Mouse (Mus musculus): Measurements from ENCODE around the gene Pdpn.
"Not testable (repeated sequence)": the region's sequence is repeated elsewhere in the genome, so short reads cannot be mapped to it uniquely, and the experiment has no call there.

The Pdpn gene

DNA sequence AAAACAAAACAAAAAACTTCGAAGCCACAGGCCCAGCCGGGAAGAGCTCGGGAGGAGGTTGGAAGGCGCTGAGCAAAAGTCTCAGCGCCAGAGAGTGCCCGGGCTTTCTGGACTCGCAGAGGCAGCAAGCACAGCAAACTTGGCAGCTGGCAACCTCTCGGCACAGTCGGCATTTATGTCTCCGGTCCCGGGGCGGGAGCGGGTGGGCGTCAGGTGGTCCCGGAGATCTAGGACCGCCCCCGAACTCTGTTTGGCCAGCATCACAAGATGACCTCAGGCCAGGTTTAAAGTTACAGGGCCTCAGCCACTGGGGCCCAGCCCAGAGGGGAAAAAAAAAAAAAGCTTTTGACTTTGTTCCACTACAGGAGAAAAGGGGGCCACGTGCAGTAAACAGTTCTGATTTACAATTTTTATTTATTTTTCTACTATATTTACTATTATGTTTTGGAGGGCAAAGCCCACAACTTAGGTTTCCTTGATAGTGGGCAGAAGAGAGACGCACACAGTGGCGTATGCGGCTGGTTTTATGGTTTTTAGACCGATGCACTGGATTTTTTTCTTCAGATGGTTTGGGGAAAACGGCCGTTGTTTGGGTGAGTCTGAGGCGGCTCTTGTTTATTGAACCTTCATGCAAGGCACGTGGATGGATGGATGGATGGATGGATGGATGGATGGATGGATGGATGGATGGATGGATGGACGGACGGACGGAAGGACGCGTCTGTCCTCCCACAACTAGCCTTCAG is at the start of gene Pdpn:
Pdpn (minus strand) TSS at position 240 of the 746 bp plus-strand sequence.
- in situ Hi-C loops (cut with MboI, MseI) = loop anchor here (25.0 kb wide), 1 partner anchor 1013 kb away; no protein-coding TSS in a partner anchor

DNA sequence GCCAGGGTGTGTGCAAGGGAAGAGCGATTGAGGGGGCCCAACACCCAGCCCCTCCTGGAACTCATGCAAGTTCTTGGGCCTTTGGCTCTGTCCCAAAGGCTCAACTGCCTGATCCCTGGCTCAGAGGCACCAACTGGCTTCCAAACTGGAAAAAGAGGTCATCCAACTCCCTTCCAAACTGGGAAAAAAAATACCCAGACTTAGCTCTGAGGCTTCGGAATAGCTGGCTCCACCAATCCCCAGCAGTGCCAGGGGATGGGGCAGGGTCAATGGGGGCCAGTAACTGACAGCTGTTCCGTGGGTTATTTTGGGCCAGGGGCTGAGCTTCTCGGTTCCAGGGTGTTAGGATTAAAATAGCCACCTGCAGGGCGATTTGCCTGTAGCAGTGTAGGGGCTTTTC is 49.3 kb upstream of the Pdpn start:
- in situ Hi-C loops (cut with MboI, MseI) = no loop called here

DNA sequence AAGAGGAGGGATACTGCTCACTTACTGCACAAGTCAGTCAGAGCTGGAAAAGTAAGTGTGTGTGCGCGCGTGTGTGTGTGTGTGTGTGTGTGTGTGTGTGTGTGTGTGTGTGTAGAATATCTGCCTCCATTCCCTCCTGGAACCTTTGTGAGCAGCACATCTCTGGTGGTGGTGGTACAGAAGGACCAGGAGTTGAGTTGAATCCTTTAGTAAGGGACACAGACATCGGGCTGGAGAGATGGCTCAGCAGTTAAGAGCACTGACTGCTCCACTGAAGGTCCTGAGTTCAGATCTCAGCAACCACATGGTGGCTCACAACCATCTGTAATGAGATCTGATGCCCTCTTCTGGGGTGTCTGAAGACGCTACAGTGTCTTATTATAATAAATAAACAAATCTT is 46.1 kb upstream of the Pdpn start:
- in situ Hi-C loops (cut with MboI, MseI) = not testable (repeated sequence)

DNA sequence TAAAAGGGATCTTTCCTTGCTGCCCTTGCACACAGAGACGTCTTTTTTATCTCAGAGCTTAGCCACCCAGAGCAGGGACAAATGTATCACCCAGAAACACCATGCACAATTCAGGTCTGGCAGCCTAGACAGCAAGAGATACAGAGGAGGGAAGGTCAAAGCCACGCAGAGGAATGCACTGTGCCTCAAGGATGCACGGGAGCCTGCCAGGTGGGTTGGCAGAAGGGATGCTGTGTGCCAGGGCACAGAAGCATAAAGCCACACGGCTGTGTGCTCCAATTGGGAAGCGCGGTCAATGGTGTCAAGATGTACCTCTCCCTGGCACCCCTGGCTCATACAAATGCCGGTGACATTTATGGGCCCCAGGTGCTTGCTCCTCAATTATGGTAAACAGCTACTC is 42.1 kb upstream of the Pdpn start:
- in situ Hi-C loops (cut with MboI, MseI) = no loop called here

DNA sequence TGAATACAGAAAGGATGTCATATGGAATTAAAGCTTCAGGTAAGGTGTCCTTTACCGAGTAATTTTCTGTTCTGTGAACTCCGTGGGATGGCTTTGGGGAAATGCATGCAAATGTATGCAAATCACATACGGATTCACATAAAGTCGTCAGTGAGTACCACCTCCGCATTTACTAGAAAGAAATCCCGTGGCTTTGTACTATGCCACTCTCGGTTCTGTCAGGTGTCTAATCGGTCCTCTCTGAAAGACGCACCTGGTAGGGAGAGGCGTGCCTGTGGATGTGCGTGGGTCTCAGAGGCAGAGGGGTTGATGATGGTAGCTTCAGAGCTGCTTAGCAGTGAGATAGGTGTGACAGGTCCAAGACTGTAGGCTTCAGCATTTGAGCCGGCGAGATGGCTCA is 40.4 kb upstream of the Pdpn start:
- in situ Hi-C loops (cut with MboI, MseI) = no loop called here

DNA sequence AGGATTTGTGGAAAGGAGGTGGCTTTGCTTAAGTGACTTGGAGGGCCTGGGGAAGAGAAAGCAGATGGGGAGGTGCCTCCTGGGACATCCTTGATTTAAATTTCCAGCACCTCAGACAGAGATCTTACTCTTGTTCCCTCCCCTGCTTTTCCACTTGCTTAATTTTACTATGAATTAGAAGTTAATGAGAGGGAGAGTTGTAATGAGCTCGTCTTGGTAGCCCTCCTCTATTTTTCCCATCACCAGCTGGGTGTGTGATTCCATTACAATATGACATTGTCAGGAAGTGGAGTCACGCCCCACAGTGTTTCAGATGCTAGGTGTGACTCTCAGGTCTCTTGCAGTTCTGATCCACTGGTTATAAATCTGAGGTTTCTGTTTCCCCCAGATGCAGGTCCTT is 36.7 kb upstream of the Pdpn start:
- in situ Hi-C loops (cut with MboI, MseI) = no loop called here

DNA sequence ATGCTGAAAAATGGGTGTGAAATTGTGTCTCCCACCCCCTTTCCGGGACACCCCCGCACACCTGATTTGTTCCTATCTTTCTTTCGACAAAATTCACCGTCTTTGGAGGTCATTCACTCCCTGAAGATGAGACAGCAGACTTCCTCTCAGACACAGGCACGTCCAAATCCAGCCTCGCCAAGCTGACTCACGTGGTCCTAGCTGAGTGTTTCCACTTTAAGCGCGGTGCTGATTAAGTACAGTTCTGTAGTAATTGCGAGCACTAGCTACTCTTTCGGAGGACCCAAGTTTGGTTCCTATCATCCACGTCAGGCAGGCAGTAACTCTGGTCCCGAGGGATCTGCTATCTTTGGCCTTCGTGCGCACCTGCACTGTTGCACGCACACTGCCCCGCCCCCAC is 35.6 kb upstream of the Pdpn start:
- in situ Hi-C loops (cut with MboI, MseI) = no loop called here

DNA sequence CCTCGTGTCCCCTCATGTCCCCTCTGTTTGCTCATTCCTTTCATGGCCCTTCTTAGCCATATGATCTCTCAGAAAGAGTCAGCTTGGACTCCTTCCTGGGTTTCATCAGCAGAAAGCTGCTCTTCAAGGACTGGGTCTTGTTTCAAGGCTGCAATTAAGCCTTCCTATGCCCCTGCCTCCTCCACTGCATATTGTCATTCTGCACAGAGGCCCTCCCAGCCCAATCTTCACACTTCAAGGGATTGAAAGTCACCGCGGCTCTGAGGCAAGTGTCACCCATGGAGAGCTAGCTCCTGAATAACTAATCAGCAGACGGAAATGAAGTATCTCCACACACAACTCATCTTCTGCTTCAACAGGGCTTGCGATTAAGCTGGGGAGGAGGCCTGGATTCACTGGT is 34.8 kb upstream of the Pdpn start:
- in situ Hi-C loops (cut with MboI, MseI) = no loop called here

DNA sequence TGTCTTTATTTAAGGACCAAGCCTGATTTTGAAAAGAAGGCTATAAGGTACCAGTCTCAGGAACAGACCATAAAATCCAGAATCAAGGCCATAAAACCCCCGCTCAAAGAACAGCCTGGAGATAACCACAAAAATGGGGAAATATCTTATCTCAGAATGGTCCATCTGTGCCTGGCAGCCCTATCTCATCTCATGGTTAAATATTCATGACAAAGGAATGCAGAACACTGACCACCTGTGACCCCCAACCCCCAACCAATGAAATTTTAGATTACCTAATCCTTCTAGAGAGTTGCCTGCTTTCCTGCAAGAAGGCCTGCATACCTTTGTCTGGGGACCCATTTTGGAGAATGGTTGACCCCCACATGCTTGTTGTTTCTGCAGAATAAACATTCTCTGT is 32.4 kb upstream of the Pdpn start:
- in situ Hi-C loops (cut with MboI, MseI) = no loop called here

DNA sequence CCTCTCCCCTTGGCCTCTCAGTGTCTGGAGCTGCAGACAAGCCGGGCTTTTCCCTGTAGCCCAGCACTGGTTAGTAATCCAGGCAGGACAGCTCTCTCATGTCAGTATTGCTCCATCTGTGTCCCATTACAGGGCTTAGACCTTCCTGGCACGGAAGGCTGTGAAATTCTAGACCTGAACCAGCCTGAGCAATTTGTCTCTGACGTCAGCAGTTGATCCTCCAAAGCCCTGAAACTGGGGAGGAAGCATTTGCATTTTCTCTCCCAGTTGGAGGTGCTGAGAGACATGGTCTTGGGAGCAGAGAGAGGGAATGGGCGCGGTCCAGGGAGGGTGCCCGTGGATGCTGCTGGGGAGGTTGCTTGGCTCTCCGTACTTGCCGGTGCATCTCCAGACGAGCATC is 31.2 kb upstream of the Pdpn start:
- in situ Hi-C loops (cut with MboI, MseI) = no loop called here

DNA sequence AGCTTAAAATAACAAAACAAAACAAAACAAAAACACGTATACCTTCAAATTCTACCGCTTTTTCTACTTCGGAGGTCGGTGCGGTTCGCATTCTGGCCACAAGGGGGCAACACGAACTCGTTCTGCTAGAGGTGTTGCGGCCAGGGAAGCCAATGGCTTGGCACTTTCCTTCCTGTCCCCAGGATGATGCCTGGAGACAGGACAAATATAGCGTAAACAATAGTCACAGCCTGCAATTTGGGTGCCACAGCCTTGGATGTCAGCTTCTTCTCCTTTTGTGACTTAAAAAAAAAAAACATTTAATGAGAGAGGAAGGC is 26.2 kb upstream of the Pdpn start:
- in situ Hi-C loops (cut with MboI, MseI) = no loop called here

DNA sequence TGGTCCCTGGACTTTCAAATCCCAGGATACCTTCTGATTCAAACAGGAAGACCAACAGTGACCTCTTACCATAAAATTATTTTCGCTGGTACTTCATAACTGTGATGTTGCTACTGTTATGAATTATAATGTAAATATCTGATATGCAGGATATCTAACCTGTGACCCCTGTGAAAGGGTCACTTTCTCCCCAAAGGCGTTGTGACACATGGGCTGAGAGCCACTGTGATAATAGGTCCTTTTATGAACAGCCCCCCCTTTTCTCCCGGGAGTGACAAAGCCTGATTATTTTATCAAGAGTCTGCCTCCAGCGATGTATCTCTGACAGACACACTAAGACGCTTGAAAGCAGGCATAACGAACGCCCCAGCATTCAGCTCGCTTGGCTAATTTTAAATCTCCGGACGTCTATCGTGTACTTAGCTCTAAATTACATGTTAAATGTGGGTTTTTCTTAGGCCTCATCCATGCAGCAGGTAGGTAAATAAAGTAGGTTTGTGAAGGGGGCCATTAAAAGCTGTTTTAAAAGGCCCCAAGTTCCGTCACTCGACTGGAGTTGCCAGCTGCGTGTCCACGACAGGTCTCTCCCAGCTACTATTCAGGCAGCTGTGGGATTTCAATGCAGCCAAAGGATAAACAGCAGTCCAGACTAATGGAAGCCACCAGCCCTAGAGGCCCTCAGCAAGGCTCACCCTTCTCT is 25.7 kb upstream of the Pdpn start:
- in situ Hi-C loops (cut with MboI, MseI) = loop anchor here (5.0 to 25.0 kb wide), 2 partner anchors 57 to 987 kb away; no protein-coding TSS in a partner anchor

DNA sequence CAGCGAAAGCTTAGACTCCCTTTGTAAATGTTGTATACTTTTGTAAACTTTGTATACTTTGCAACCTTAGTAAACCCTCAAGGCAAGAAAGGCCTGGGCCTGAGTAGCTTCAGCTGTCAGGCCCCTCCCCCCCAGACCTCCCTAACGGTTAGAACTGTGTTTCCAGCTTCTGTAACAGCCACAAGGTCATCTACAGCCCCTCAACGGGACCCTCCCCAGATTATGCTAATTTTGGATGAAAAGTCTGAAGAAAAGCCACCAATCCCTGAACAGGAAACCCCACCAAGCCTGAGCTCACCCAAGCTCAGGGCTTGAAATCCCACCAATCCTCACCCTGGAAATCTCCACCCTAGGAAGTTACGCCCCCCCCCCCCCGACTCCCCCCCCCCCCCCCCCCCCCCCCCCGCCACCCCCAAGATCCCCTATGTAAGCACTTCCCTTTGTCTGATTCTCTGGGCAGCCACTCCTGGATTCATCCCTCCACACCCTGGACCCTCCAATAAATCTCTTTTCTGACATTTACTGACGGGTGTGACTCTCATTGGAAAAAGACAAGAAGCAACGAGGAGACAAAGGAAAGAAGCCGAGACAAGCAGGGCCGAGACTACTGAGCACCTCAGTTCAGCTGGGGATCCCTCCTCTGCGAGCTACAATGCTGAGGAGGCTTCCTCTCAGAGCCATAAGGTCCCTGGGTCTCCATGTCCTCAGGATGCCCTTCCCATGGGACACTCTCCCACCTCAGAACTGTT is 25.0 kb upstream of the Pdpn start:
- in situ Hi-C loops (cut with MboI, MseI) = loop anchor here (5.0 to 25.0 kb wide), 2 partner anchors 58 to 988 kb away; no protein-coding TSS in a partner anchor

DNA sequence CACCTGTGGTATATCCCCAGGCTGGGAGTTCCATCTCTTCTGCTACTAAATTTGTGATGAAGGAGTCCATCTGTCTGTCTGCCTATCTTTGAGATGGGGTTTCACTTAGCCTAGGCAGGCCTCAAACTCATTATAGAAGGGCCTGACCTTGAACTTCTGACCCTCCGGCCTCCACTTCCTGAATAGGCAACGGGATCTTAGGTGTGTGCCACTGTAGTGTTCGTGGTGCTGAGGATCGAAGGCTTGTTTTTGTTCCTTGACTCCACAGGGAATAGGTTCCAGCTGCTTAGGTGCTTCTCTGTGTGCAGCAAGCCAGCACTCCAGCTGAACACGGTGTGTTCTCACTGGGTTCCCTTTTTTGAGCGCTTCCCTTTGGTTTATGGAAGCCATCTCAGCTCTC is 13.9 kb upstream of the Pdpn start:
- in situ Hi-C loops (cut with MboI, MseI) = loop anchor here (25.0 kb wide), 1 partner anchor 999 kb away; no protein-coding TSS in a partner anchor

DNA sequence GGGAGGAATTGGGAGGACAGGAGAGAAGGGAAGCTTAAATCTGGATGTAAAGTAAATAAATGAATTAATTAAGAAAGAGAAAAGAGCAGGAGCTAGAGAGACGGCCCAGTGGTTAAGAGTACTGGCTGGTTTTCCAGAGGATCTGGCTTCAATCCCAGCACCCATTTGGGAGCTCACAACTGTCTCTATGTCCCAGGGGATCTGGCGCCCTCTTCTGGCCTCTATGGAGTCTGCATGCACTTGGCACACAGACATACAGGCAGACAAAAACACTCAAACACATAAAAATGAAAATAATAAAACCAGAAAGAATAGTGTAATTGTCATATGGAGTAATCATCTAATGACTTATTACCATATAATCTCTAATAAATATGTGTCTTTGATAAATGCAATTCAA is 12.0 kb upstream of the Pdpn start:
- in situ Hi-C loops (cut with MboI, MseI) = loop anchor here (25.0 kb wide), 1 partner anchor 1001 kb away; no protein-coding TSS in a partner anchor

DNA sequence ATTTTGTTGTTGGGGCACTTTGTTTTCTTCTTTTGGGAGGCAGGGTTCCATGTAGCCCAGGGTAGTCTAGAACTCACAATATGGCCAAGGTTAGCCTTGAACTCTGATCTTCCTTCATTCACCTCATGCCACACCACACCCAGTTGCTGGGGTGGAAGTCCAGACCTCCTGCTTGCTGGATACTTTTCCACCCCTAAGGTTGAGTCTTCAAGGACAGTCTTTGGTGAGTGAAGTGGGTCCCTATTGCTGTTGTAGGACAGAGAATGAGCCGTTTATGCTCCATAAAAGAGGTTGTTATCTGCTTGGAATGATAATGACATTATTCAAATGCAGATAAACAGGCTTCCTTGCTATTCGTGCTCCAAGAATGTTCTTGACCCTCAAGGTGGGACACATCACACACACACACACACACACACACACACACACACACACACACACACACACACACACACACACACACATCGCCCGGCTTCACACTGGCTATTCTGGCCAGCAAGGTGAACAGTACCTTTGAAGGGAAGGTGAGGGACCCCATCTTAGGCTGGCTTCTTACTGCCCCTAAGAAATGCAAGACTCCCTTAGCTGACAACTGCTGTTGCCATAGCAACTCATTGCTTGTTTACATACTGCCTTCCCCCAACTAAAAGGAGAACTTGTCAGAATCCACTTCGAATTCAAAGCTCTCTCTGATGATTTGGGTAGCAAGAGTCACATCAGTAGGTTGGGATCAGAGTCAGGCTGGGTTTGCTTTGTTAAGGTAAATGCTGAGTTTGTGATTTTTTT is 6.8 kb upstream of the Pdpn start:
- in situ Hi-C loops (cut with MboI, MseI) = loop anchor here (25.0 kb wide), 1 partner anchor 1006 kb away; no protein-coding TSS in a partner anchor

DNA sequence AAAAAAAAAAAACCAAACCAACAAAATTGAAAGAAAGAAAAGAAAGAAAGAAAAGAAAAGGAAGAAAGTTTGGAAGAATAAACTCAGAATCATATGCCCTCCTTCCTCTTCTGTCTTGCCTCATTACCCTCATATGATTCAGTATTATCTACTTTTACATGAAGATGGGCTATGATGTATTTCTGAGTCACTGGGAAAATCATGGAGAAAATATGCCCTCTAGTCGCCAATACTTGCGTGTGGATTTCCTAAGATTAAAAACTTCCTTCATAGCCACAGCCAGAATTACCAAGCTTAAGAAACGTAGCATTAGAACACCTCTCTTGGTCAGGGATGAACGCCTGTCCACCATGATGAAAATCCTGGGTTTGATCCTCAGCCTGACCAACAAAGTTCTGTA is 5.7 kb upstream of the Pdpn start:
- in situ Hi-C loops (cut with MboI, MseI) = loop anchor here (25.0 kb wide), 1 partner anchor 1007 kb away; no protein-coding TSS in a partner anchor

DNA sequence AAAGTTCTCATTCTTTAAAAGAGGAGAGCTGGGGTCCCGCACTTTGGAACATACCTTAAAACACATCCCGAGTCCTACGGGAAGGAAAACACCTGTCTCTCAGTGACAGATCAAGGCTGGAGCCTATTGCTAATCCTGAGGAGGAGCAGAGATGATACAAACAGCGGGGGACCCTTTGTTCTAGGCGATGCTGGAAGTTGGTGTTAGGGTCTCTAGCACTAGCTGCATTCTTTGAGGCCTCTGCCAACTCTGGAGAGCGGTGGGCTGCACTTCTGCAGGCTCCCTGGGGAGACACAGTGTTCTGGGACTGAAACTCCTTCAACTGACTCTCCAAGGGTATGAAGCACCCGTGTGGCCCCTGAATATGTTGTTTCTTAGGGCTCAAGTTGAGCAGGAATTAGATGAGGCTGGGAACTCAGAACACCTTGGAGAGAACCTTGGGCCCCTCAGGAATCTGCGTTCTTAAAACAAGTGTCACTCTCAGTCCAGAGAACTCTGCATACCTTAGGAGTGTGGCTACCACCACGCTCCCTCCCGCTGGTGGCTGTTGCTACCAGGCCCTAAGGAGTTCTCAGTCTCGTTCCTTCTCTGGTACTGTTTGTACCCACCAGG is 3.0 kb upstream of the Pdpn start:
- in situ Hi-C loops (cut with MboI, MseI) = loop anchor here (25.0 kb wide), 1 partner anchor 1010 kb away; no protein-coding TSS in a partner anchor

DNA sequence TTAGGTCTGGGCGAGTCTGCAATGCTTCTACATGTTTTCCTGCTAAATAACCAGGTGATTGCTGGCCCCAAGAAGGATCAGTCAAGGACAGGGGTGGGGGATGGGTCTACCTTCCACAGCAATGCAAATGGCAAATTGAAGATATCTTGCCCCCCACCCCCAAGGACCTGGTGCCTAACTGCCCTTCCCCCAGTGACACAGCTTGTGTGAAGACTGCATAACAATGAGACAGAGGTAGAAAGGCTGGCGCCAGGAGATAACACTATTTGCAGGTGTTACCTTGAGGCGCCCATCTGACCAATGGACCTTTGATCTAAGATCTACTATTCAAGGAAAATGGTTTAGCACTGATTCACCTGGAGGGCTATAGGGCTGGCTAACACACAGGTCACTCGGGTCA is 2.5 kb upstream of the Pdpn start:
- in situ Hi-C loops (cut with MboI, MseI) = loop anchor here (25.0 kb wide), 1 partner anchor 1010 kb away; no protein-coding TSS in a partner anchor

DNA sequence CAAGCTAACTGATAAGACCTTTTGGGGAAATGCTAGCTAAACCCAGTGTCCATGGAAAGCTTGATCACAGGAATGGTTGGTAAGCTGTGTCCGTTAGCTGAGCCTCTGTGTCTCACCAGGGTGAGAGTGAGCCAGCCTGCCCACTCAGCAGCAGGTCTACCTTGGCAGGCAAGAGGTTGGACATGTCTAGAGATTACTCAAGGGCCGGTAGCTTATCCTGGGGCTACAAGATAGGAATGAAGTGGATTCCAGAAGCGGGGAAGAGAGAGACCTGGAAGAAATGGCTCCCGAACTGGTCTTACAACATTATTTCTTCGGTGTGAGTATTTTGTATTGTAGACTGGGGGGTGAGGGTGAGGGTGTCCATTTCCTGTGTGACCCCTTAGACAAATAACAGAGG is 1.7 kb upstream of the Pdpn start:
- in situ Hi-C loops (cut with MboI, MseI) = loop anchor here (25.0 kb wide), 1 partner anchor 1011 kb away; no protein-coding TSS in a partner anchor

Data from T-helper 1 cell (primary cell).